Mouse (Mus musculus) thymus, adult 2 months (tissue): ENCODE data around the gene Apoc2. TPM values are rescaled to one million over a fixed set of nuclear protein-coding genes. Genes with fewer than 3 reads are reported as not detected.

Experiments used
- DNase-seq: peaks from one replicate; pipeline ENCODE4 v3.0.0; 2021
- H3K27ac ChIP-seq: fragments of 200-500 bp; 2 replicates; pipeline ENCODE4 v1.5.1; 2012; ENCODE audit warnings: low read length, control low read depth; ENCODE audit not compliant: control insufficient read depth, insufficient read depth
- H3K27me3 ChIP-seq: fragments of 200-500 bp; 2 replicates; pipeline ENCODE4 v1.6.1; 2012; ENCODE audit warnings: mild to moderate bottlenecking, low read length, moderate library complexity, mixed read lengths; ENCODE audit not compliant: control insufficient read depth, insufficient read depth
- H3K36me3 ChIP-seq: fragments of 200-500 bp; 2 replicates; pipeline ENCODE4 v1.6.1; 2012; ENCODE audit warnings: mild to moderate bottlenecking, low read length, moderate library complexity; ENCODE audit not compliant: control insufficient read depth, insufficient read depth
- H3K4me1 ChIP-seq: fragments of 200-500 bp; replicated peaks from 2 replicates; pipeline ENCODE4 v1.6.1; 2012; ENCODE audit warnings: low read length; ENCODE audit not compliant: control insufficient read depth, insufficient read depth
- H3K4me3 ChIP-seq: fragments of 200-500 bp; 2 replicates; pipeline ENCODE4 v1.5.1; 2012; ENCODE audit warnings: mild to moderate bottlenecking, low read length, control low read depth, moderate library complexity; ENCODE audit not compliant: control insufficient read depth, insufficient read depth
- CTCF ChIP-seq: fragments of 200-500 bp; IDR thresholded peaks from 2 replicates; pipeline ENCODE4 v1.5.1; 2012; ENCODE audit warnings: mild to moderate bottlenecking, control low read depth, low read length, moderate library complexity, borderline replicate concordance; ENCODE audit not compliant: control insufficient read depth, poor library complexity, insufficient read depth; ENCODE audit errors: extremely low read depth
- POLR2A ChIP-seq: fragments of 200-500 bp; IDR thresholded peaks from 2 replicates; pipeline ENCODE4 v1.6.1; 2012; ENCODE audit warnings: mild to moderate bottlenecking, low read length, control low read depth, moderate library complexity; ENCODE audit not compliant: control insufficient read depth, poor library complexity, insufficient read depth; ENCODE audit errors: extremely low read depth
- WGBS: fragments of 180-500 bp; shearing (Covaris S2); methylation state at CpG from one replicate; pipeline ENCODE4 v1.1.7; 2018; 5-methylcytosine and 5-hydroxymethylcytosine counted together
- polyA plus RNA-seq: library from polyadenylated mRNA; depleted of rRNA; stranded (reverse); fragments of >200 nt; gene quantifications from 2 replicates; pipeline ENCODE4 v1.2.3, GENCODE M21; 2012

The Apoc2 gene
- polyA plus RNA-seq, 1 experiment = 6.7 TPM

DNA sequence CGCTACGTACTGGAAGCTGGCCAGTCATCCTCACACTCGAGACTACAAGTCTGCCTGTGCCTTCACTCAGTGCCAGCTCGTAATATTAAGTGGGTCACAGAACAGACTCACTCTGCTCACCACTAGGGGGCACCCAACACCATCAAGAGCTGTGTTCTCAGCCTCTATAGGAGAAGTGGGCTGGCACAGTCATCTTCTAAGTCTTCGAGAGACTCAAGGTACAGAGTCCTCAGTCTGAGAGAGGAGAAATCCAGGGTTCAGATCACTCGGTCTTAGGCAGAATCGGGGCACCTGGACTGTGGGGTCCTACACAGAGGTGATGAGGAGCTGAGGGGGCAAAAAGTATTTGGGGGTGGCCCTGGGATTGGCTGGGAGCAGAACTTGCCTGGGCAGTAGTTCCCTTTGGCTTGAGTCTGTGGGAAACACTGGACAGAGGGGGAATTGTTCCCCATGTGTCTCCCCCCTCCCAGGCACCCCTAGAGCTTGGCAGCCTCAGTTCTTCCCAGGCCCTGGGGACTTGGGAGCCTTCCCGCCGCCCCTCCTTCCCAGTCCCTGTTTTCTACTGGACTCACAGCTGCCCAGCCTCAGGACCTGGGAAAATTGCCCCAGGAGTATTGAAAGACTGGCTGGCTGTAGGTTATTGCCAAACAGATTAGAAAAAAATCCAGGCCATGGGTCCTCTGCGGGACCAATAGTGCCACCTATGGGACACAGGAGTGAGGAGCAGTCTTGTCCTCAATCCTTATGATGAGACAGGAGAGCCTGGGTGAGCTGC lies 8.6 kb downstream of the Apoc2 start:
- Histone ChIP-seq H3K4me3 (no peak overlapping the region), H3K27me3 (no peaks in the 10 kb centered on the region)
- DNase-seq = peak; percentile 88

DNA sequence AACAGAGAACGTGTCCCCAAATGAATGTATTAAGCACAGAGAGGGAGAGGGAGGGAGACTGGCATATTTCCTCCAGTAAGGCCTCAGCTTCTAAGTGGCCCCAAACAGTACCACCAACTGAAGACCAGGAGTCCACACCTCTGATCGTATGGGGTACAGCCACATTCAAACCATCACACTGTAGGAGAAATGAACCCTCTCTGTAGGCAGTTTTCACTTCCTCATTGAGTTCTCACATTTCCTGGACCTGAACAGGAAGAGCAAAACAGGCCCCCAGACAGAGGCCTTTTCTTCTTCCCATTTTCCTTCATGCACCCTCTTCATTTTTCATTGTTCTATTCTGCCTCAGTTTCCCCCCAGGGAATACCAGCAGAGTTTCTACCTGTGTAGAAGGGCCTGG lies 10.3 kb downstream of the Apoc2 start:
- WGBS = 84% methylated on average over 2 of the region's 2 CpGs

More for the DNA sequence above, 8.6 kb downstream of the Apoc2 start:
- TF ChIP-seq POLR2A (no peak), CTCF (peak; percentile 21; the same call in 1 of the 2 replicates)
- Histone ChIP-seq H3K27ac (no peak overlapping the region), H3K4me1 (peaks cover 11% of the 10 kb centered on the region), H3K36me3 (no peaks in the 10 kb centered on the region)
- 11% methylated on average over 10 of the region's 10 CpGs for WGBS

GRCm38 (mm10) chr7:19666750-19667149 lies 11.0 kb downstream of the Apoc2 start:
- Histone ChIP-seq H3K4me1 (peaks cover 19% of the 10 kb centered on the region), H3K27me3 (no peaks in the 10 kb centered on the region), H3K4me3 (no peak overlapping the region), H3K36me3 (no peaks in the 10 kb centered on the region), H3K27ac (no peak overlapping the region)
- no peak for DNase-seq
- 89% methylated on average over 3 of the region's 3 CpGs for WGBS
- TF ChIP-seq CTCF = no peak
- no peak for TF ChIP-seq POLR2A

More for the DNA sequence above, 10.3 kb downstream of the Apoc2 start:
- TF ChIP-seq CTCF (no peak), POLR2A (no peak)
- Histone ChIP-seq H3K27me3 (no peaks in the 10 kb centered on the region), H3K27ac (no peak overlapping the region; the same call in 1 of the 2 replicates), H3K4me3 (no peak overlapping the region), H3K36me3 (no peaks in the 10 kb centered on the region), H3K4me1 (peaks cover 19% of the 10 kb centered on the region)
- DNase-seq = no peak

DNA sequence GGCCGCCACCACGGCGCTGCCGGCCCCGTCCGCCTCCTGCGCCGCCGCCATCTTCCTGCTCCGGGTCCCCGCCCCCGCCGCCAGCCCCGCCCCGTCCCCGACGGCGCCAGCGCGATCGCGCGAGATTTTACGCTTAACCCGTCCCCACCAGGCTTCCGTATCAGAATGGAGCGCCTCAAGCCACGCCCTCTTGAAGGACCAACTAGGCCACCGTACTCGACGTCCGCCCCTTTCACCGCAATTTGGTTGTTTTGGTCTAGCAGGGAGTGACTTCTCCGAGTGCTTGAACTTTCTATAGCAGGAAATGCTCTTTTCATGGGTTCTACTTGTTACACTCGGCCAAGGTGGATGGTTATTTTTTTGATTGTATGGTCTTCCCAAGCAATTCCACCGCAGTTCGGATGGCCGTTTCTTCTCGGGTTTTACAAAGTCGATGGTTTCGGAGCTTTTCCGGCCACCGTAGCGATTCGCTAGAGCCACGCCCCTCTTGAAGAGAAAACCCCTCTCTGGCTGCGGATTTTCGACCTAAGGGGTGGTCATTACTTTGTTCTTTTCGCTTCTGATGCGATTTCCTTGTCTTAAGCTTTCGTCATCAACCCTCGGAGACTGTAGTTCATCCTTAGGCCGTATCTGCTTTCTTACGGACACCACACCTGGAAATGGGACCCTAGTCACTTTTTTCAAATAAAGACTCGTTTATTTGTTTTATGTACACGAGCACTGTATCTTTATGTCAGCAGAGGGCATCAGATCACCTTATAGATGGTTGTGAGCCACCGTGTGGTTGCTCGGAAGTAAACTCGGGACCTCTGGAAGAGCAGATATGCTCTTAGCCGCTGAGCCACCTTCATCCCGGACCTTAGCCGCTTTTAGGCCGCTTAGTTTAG lies 12.5 kb downstream of the Apoc2 start, which contains the start of gene Clptm1:
Gene Clptm1 (minus strand): TSS at position 79 of the 887 bp plus-strand sequence.
- H3K4me3 ChIP-seq = peak within 1 kb of the TSS; percentile 80
- H3K27ac ChIP-seq = peak within 1 kb of the TSS; percentile 88
- H3K36me3 ChIP-seq = no peaks in the 10 kb centered on the region
- peak; percentile 46; the same call in 1 of the 2 replicates for TF ChIP-seq POLR2A
- TF ChIP-seq CTCF = no peak
- DNase-seq = peak; percentile 97
- H3K27me3 ChIP-seq = no peaks in the 10 kb centered on the region
- H3K4me1 ChIP-seq = peaks cover 19% of the 10 kb centered on the region
- under 1% methylated on average over 63 of the region's 63 CpGs for WGBS

DNA sequence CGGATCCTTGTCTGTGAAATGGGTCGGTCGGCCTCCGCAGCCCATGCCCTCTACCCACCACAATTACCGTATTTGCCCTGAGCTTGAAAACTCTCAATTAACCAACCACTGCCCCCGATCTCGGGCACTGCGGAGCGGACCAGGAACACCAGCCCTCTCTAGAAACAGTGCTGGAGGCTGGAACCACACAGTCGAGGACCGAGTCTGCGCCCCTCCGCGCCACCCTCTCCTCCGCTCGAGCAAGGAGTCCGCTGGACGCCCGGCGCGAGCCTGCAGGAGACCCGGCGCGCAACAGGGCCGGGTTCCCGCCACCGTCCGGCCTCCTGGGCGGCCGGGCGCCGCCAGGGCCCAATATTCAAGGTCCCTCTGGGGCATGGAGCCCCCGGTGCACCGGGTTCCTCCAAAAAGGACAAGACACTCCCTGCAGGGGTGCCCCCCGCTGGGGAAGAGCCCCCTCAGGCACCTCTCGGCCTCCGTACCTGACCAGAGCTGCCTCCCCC lies 13.2 kb downstream of the Apoc2 start:
- peak overlapping the region; percentile 80 for H3K4me3 ChIP-seq
- H3K36me3 ChIP-seq = no peaks in the 10 kb centered on the region
- H3K4me1 ChIP-seq = peaks cover 19% of the 10 kb centered on the region
- no peaks in the 10 kb centered on the region for H3K27me3 ChIP-seq
- under 1% methylated on average over 37 of the region's 37 CpGs for WGBS
- TF ChIP-seq POLR2A (0 out of 2 replicates have a peak, but pooled peaks have one; percentile 58), CTCF (no peak)
- H3K27ac ChIP-seq = no peak overlapping the region
- no peak for DNase-seq

- peak overlapping the region; percentile 80 for H3K4me3 ChIP-seq
- TF ChIP-seq POLR2A (no peak), CTCF (no peak)
- peaks cover 15% of the 10 kb centered on the region for H3K4me1 ChIP-seq
- peak; percentile 11 for DNase-seq
- no peaks in the 10 kb centered on the region for H3K27me3 ChIP-seq
- no peak overlapping the region for H3K27ac ChIP-seq
- H3K36me3 ChIP-seq = no peaks in the 10 kb centered on the region
- 21% methylated on average over 8 of the region's 8 CpGs for WGBS
Observed at GRCm38 (mm10) chr7:19663940-19664339, 13.8 kb downstream of the Apoc2 start.
